Mouse (Mus musculus) myocyte (in vitro differentiated cells): ENCODE results near the gene Prss8. TPM values are rescaled to one million over a fixed set of nuclear protein-coding genes. Genes with fewer than 3 reads are reported as not detected.

Source experiments
- H3K27me3 ChIP-seq: one replicate; pipeline ENCODE4 v1.6.1; 2011; ENCODE audit not compliant: control insufficient read depth, insufficient read depth, insufficient read length
- H3K36me3 ChIP-seq: one replicate; pipeline ENCODE4 v1.6.1; 2011; ENCODE audit not compliant: control insufficient read depth, insufficient read depth
- H3K4me2 ChIP-seq: one replicate; pipeline ENCODE4 v1.6.1; 2011; ENCODE audit warnings: low read depth, control low read depth
- H3K4me3 ChIP-seq: one replicate; pipeline ENCODE4 v1.5.1; 2011; ENCODE audit warnings: mild to moderate bottlenecking, control low read depth, moderate library complexity
- H3K79me2 ChIP-seq: one replicate; pipeline ENCODE4 v1.6.1; 2011; ENCODE audit not compliant: control insufficient read depth, insufficient read depth
- H3ac ChIP-seq: one replicate; pipeline ENCODE4 v1.6.1; 2011; ENCODE audit not compliant: control insufficient read depth, insufficient read length
- CEBPB ChIP-seq: IDR thresholded peaks from 2 replicates; pipeline ENCODE4 v1.6.1; 2011; ENCODE audit warnings: mild to moderate bottlenecking, moderate library complexity; ENCODE audit not compliant: poor library complexity, insufficient read depth, severe bottlenecking
- E2F4 ChIP-seq: IDR thresholded peaks from one replicate; pipeline ENCODE4 v1.6.1; 2011; ENCODE audit warnings: mild to moderate bottlenecking, control low read depth, moderate library complexity; ENCODE audit not compliant: insufficient read depth
- MAX ChIP-seq: IDR thresholded peaks from one replicate; pipeline ENCODE4 v1.6.1; 2011; ENCODE audit warnings: low read depth, mild to moderate bottlenecking, control low read depth
- MYOD1 ChIP-seq, 3 experiments: IDR thresholded peaks; one replicate each; pipeline ENCODE4 v1.6.1; 2011; ENCODE audit warnings: control low read depth in 2 of 3, low read depth in 2 of 3, mild to moderate bottlenecking in 2 of 3, moderate library complexity in 1 of 3; ENCODE audit not compliant: insufficient read length in 2 of 3, control insufficient read depth in 1 of 3
- MYOG ChIP-seq, 3 experiments: IDR thresholded peaks; one replicate each; pipeline ENCODE4 v1.6.1; 2011; ENCODE audit warnings: control low read depth in 2 of 3, low read depth in 2 of 3, mild to moderate bottlenecking in 2 of 3; ENCODE audit not compliant: insufficient read length in 2 of 3, control insufficient read depth in 1 of 3, insufficient read depth in 1 of 3
- POLR2A ChIP-seq: IDR thresholded peaks from one replicate; pipeline ENCODE4 v1.6.1; 2011; ENCODE audit warnings: low read depth, mild to moderate bottlenecking, control low read depth, moderate library complexity; ENCODE audit not compliant: insufficient read length
- POLR2AphosphoS2 ChIP-seq: IDR thresholded peaks from one replicate; pipeline ENCODE4 v1.6.1; 2011; ENCODE audit warnings: low read depth, control low read depth; ENCODE audit not compliant: insufficient read length
- REST ChIP-seq: IDR thresholded peaks from one replicate; pipeline ENCODE4 v1.6.1; 2011; ENCODE audit warnings: mild to moderate bottlenecking, control low read depth, moderate library complexity; ENCODE audit not compliant: insufficient read depth, insufficient read length
- SRF ChIP-seq: IDR thresholded peaks from one replicate; pipeline ENCODE4 v1.6.1; 2011; ENCODE audit warnings: low read depth; ENCODE audit not compliant: control insufficient read depth, insufficient read length
- TCF12 ChIP-seq: IDR thresholded peaks from one replicate; pipeline ENCODE4 v1.6.1; 2011; ENCODE audit warnings: mild to moderate bottlenecking, control low read depth; ENCODE audit not compliant: poor library complexity, insufficient read depth, severe bottlenecking
- TCF3 ChIP-seq: IDR thresholded peaks from one replicate; pipeline ENCODE4 v1.6.1; 2011; ENCODE audit warnings: low read depth, control low read depth; ENCODE audit not compliant: insufficient read length
- USF1 ChIP-seq: IDR thresholded peaks from one replicate; pipeline ENCODE4 v1.6.1; 2011; ENCODE audit warnings: low read depth, mild to moderate bottlenecking, control low read depth, moderate library complexity
- polyA plus RNA-seq: library from polyadenylated mRNA; unstranded; fragments of >200 nt; fragmentation: generic; extraction: Trizol; gene quantifications from one replicate; pipeline ENCODE4 v1.2.1, GENCODE M21; 2012; ENCODE audit warnings: missing spikeins

Gene Prss8
- polyA plus RNA-seq, 1 experiment = 0.06 TPM

GRCm38 (mm10) chr7:127934075-127934474 lies 4.2 kb upstream of the Prss8 start:
- Histone ChIP-seq H3K79me2 (no peaks in the 10 kb centered on the region), H3K36me3 (no peaks in the 10 kb centered on the region), H3ac (no peak overlapping the region), H3K4me2 (no peak overlapping the region), H3K27me3 (no peaks in the 10 kb centered on the region), H3K4me3 (peak overlapping the region; percentile 27)
- TF ChIP-seq USF1 = no peak
- no peak for TF ChIP-seq MAX
- no peak for TF ChIP-seq TCF12
- no peak for TF ChIP-seq E2F4
- TF ChIP-seq POLR2AphosphoS2 = no peak
- no peak for TF ChIP-seq CEBPB
- TF ChIP-seq REST = no peak
- TF ChIP-seq MYOG (IDR thresholded peaks at IDR 0.05; ENCODE audit: control insufficient read depth in 1 of 3, insufficient read depth in 1 of 3, insufficient read length in 2 of 3, low read depth in 2 of 3) = no peak
- no peak for TF ChIP-seq SRF
- no peak for TF ChIP-seq MYOD1 (IDR thresholded peaks at IDR 0.05; ENCODE audit: control insufficient read depth in 1 of 3, insufficient read length in 2 of 3, low read depth in 2 of 3)
- TF ChIP-seq POLR2A = no peak

- Histone ChIP-seq H3K4me3 (no peak overlapping the region), H3K27me3 (no peaks in the 10 kb centered on the region), H3ac (no peak overlapping the region), H3K4me2 (peak overlapping the region; percentile 55), H3K36me3 (no peaks in the 10 kb centered on the region), H3K79me2 (no peaks in the 10 kb centered on the region)
- TF ChIP-seq CEBPB (no peak), MYOD1 (IDR thresholded peaks at IDR 0.05; ENCODE audit: control insufficient read depth in 1 of 3, insufficient read length in 2 of 3, low read depth in 2 of 3) (peak; percentile 41 to 98 (median 91)), USF1 (peak; percentile 27), MAX (peak; percentile 53), POLR2AphosphoS2 (no peak), MYOG (IDR thresholded peaks at IDR 0.05; ENCODE audit: control insufficient read depth in 1 of 3, insufficient read depth in 1 of 3, insufficient read length in 2 of 3, low read depth in 2 of 3) (peak; percentile 75 to 98 (median 86)), SRF (no peak), TCF12 (peak; percentile 81), TCF3 (peak; percentile 68)
Observed at GRCm38 (mm10) chr7:127932273-127933031, 2.5 kb upstream of the Prss8 start.

- Histone ChIP-seq H3K36me3 (no peaks in the 10 kb centered on the region), H3K27me3 (no peaks in the 10 kb centered on the region), H3ac (no peak overlapping the region), H3K79me2 (no peaks in the 10 kb centered on the region), H3K4me2 (peak overlapping the region; percentile 55), H3K4me3 (no peak overlapping the region)
- TF ChIP-seq USF1 (peak; percentile 91), TCF12 (no peak), REST (no peak), MAX (no peak), CEBPB (no peak), SRF (no peak), MYOD1 (IDR thresholded peaks at IDR 0.05; ENCODE audit: control insufficient read depth in 1 of 3, insufficient read length in 2 of 3, low read depth in 2 of 3) (peak in 2 of 3 experiments; percentile 4 to 11), TCF3 (no peak), E2F4 (no peak), POLR2AphosphoS2 (no peak), POLR2A (no peak), MYOG (IDR thresholded peaks at IDR 0.05; ENCODE audit: control insufficient read depth in 1 of 3, insufficient read depth in 1 of 3, insufficient read length in 2 of 3, low read depth in 2 of 3) (no peak)
Observed at GRCm38 (mm10) chr7:127931351-127932135, 1.6 kb upstream of the Prss8 start.

DNA sequence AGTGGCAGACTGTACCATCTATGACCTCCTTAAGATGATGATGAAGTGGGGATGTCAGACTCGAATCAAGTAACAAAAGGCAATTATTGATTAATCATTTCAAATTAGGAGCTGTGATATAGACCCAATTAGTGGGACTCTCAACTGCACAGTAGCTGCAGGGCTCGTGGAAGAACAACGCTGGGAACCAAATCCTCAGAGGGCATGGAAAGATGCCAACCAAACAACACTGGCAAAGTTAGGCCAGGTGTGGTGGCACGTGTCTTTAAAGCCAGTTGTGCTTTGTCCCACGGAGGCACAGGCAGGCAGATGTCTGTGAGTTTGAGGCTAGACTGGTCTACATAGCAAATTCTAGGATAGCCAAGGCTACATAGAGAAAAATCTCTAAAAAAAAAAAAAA lies 732 bp upstream of the Prss8 start:
- Histone ChIP-seq H3K36me3 (no peaks in the 10 kb centered on the region), H3K27me3 (no peaks in the 10 kb centered on the region), H3ac (no peak overlapping the region), H3K79me2 (no peaks in the 10 kb centered on the region), H3K4me3 (no peak overlapping the region), H3K4me2 (no peak overlapping the region)
- TF ChIP-seq CEBPB = no peak
- TF ChIP-seq REST = no peak
- TF ChIP-seq TCF3 = no peak

DNA sequence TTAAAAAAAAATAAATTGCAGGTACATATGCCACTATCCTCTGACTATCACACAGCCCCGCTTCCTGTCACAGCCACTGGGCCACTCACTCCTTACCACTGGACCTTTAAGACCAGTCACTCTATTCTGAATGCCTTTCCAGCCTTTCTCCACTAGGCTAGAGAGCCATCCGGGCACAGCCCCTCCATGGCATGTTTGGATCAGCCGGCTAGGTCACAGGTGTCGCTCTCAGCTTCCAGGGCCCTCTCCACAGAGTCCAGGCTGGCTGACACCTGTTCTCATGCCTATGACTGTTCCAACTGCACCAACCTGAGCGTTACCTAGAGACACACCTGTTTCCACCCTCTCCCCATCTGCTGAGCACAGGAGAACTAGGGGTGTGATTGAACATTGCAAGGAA lies 1.3 kb downstream of the Prss8 start:
- H3K4me2 ChIP-seq = no peak overlapping the region
- peak in 1 of 3 experiments; percentile 45 for TF ChIP-seq MYOG (IDR thresholded peaks at IDR 0.05; ENCODE audit: control insufficient read depth in 1 of 3, insufficient read depth in 1 of 3, insufficient read length in 2 of 3, low read depth in 2 of 3)
- TF ChIP-seq MYOD1 (IDR thresholded peaks at IDR 0.05; ENCODE audit: control insufficient read depth in 1 of 3, insufficient read length in 2 of 3, low read depth in 2 of 3) = peak in 1 of 3 experiments; percentile 44
- no peak for TF ChIP-seq MAX
- H3K27me3 ChIP-seq = no peaks in the 10 kb centered on the region
- H3ac ChIP-seq = no peak overlapping the region
- peaks cover 4% of the 10 kb centered on the region for H3K36me3 ChIP-seq
- H3K4me3 ChIP-seq = no peak overlapping the region
- no peaks in the 10 kb centered on the region for H3K79me2 ChIP-seq
